Mouse (Mus musculus) gastrocnemius, adult 2 months (tissue): ENCODE results near the gene Tmem119. TPM values are rescaled to one million over a fixed set of nuclear protein-coding genes. Genes with fewer than 3 reads are reported as not detected.
A peak's percentile ranks its signal among the peaks of the same experiment; 100 is the strongest.
"Not testable (repeated sequence)": the region's sequence is repeated elsewhere in the genome, so short reads cannot be mapped to it uniquely, and the experiment has no call there.

Experiments
- DNase-seq: peaks from one replicate; pipeline ENCODE4 v3.0.0; 2022
- H3K27ac ChIP-seq: fragments of 200-600 bp; 2 replicates; pipeline ENCODE4 v1.8.1; 2022; ENCODE audit warnings: mild to moderate bottlenecking
- H3K4me3 ChIP-seq: fragments of 200-600 bp; 2 replicates; pipeline ENCODE4 v1.8.1; 2022; ENCODE audit warnings: mild to moderate bottlenecking, moderate library complexity
- CTCF ChIP-seq: fragments of 200-600 bp; IDR thresholded peaks from 2 replicates; pipeline ENCODE4 v1.8.1; 2022; ENCODE audit warnings: antibody characterized with exemption, mild to moderate bottlenecking, moderate library complexity
- intact Hi-C: fragments of 180-260 bp; cut with DNase I; formaldehyde crosslinking; loops from one replicate; pipeline ENCODE4 v1.15.1; 2025
- total RNA-seq, 2 experiments: library from RNA; stranded (reverse); gene quantifications; 2 replicates each; pipeline ENCODE4 v1.2.3; 2021

The Tmem119 gene
- total RNA-seq, 2 experiments from 2014 or later: 0.46 to 2.4 TPM

DNA sequence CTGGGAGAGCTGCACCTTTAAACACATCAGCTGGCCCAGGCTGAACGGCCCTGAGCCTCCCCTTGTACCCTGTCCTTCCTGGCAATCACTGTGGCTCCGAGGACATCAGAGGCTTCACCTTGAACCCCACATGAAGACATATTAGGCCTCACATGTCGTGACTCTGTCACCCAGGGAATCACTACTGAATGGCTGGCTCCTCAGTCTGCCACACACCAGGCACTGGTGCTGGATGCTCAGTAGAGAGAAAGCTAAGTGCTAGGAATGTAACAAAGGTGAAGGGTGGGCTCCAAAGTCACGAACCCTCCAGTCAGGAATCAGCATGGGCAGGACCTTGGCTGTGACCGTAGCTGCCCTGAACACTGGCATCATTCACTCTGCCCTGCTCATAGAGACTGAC is 20.7 kb downstream of the Tmem119 start:
- intact Hi-C loops: no loop called here

DNA sequence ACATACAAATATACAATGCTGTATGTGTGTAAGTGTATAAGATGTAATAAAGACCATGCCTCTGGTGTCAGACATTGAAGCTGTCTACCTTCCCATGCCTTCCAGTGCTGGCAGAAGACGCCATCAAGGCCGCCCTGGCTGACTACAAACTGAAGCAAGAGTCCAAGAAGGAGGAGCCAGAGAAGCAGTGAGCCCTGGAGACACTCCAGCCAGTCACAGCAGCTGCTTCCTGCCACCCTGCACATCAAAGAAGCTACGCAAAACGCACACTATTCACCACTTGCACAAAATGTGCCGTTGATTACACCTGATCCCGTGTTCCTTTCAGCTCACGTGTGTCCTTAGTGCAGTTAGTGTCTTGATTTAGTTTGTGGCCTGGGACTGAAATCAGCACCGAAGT is 22.6 kb downstream of the Tmem119 start:
- DNase-seq, H3K4me3 ChIP-seq, H3K27ac ChIP-seq, intact Hi-C loops: not testable (repeated sequence)

More for the DNA sequence above, 20.7 kb downstream of the Tmem119 start:
- DNase-seq: no peak
- Histone ChIP-seq H3K27ac (no peak overlapping the region), H3K4me3 (no peak overlapping the region)
- TF ChIP-seq CTCF: no peak

DNA sequence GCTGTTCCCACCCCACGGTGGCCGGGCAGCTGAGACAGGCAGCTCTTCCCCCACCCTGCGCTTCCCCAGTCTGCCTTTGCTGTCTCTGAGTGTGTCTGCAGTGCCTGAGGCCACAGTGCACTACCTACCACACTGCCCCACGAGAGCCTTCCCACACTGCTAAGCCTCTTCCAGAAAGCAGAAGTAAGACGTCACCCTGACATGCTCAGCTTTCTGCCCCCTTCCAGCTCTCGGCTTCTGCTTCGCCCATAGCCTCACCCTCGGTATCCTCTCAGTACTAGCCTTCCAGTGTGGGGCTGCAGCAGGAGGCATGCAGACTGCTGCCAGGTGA is 23.5 kb downstream of the Tmem119 start:
- Histone ChIP-seq H3K27ac (no peak overlapping the region), H3K4me3 (no peak overlapping the region)
- no peak for DNase-seq
- intact Hi-C loops: no loop called here
- no peak for TF ChIP-seq CTCF

- DNase-seq: no peak
- intact Hi-C loops: no loop called here
- TF ChIP-seq CTCF: no peak
- no peak overlapping the region for H3K4me3 ChIP-seq
- H3K27ac ChIP-seq: no peak overlapping the region
Observed at GRCm38 (mm10) chr5:113776128-113776895, 24.0 kb downstream of the Tmem119 start.

DNA sequence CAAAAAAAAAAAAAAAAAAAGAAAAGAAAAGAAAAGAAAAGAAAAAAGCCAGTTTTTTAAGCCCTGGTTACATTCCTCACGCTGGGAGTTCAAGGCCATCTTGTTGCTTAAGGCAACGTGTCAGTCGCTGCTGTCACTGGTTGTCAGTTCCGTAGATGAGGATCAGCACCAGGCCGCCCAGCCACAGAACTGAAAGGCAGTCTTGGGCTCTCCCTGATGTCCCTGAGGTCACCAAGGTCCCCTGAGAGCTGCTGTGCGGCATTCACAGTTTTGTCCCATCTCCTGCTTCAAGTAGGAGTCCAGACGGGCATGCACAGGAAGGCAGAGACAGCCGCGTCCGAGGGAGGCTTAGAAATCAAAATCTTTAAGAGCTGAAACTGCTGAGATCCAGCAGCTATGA is 24.7 kb downstream of the Tmem119 start:
- no peak for DNase-seq
- no peak for TF ChIP-seq CTCF
- intact Hi-C loops: no loop called here
- Histone ChIP-seq H3K4me3 (no peak overlapping the region), H3K27ac (no peak overlapping the region)

DNA sequence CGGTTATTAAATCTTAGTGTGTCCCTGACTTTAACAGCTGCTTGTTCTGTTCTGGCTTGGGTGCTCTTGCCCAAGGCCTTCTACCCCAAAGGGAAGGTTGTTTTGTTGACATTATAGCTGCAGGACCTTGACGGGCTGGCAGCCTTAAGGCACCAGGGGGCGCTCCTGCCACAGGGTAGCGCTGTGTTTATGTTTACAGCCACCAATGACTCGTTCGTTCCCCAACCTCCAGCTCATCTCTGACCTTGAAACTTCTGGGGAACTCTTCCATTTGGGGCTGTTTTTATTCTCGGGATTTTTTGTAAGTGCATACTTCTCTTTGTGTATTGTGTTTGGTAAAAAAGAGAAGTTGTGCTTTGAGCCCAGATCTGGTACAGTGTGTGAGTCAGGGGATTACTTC is 26.7 kb downstream of the Tmem119 start:
- DNase-seq: peak; percentile 91
- peak overlapping the region; percentile 100 for H3K27ac ChIP-seq
- intact Hi-C loops: loop anchor here (1.0 to 5.0 kb wide), 3 partner anchors 37 to 179 kb away; no protein-coding TSS in a partner anchor
- TF ChIP-seq CTCF: peak; percentile 97; the same call in 1 of the 2 replicates
- peak overlapping the region; percentile 92 for H3K4me3 ChIP-seq

DNA sequence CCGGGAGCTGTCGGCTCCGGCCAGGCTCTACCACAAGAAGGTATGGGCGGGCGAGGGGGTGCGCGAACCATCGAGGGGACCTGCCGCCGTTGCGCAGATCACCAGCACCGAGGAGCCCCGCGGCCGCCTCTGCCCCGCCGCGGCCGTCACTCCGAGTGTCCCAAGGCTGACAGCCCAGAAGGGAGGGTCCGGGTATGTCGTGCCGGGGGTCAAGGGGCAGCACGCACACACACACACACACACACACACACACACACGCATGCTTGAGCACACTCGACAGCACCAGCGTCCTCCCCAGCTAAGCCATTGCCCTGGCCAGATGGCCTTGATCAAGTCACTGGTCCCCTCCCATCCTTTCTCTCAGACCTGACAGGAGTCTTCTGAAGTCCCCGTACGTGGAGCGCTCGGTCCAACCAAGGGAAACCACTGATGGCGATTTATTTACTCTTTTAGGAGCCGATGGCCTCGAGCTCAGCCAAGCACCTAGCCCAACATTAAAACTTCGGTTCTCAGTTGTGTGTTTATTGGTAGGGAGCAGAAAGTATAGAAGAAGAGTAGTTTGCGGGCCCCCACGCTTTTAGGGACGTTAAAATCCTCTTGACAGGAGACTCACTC is 27.3 kb downstream of the Tmem119 start:
- DNase-seq: no peak
- Histone ChIP-seq H3K27ac (peak overlapping the region; percentile 100), H3K4me3 (peak overlapping the region; percentile 92)
- TF ChIP-seq CTCF: no peak
- intact Hi-C loops: loop anchor here (1.0 to 5.0 kb wide), 3 partner anchors 36 to 179 kb away; no protein-coding TSS in a partner anchor

DNA sequence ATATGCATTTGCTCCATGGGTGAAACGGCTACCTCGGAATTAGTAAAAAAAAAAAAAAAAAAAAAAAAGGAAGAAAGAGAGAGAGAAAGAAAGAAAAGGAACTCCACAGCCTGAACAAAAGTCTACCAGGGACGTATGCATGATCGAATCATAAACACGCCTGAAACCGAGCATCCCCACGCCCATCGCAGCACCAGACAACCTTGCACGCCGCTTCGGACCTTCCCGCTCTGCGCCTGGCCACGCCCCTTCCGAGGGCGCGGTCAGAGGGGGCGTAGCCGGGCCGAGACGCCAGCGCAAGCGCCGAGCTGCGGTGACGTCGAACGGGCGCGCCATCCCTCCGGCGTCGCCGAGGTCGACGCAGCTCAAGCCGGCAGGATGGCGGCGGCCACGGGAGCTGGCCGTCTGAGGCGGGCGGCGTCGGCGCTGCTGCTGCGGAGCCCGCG is 27.8 kb downstream of the Tmem119 start, which contains the start of the genes Sart3 and Iscu:
Gene Sart3 (minus strand): TSS at position 61 of the 446 bp plus-strand sequence.
Gene Iscu (plus strand): TSS at position 299 of the 446 bp plus-strand sequence.
- intact Hi-C loops: loop anchor here (2.0 to 5.0 kb wide), 2 partner anchors 36 to 180 kb away; no protein-coding TSS in a partner anchor
- Histone ChIP-seq H3K4me3 (peak within 1 kb of the TSS; percentile 92), H3K27ac (peak within 1 kb of the TSS; percentile 100)
- TF ChIP-seq CTCF: no peak
- peak; percentile 98 for DNase-seq

- intact Hi-C loops: loop anchor here (2.0 to 5.0 kb wide), 2 partner anchors 35 to 181 kb away; no protein-coding TSS in a partner anchor
- TF ChIP-seq CTCF: no peak
Observed at GRCm38 (mm10) chr5:113771213-113772162, 28.8 kb downstream of the Tmem119 start.

GRCm38 (mm10) chr5:113768806-113769205 is 31.5 kb downstream of the Tmem119 start:
- TF ChIP-seq CTCF: no peak
- Histone ChIP-seq H3K4me3 (no peak overlapping the region), H3K27ac (no peak overlapping the region)
- no peak for DNase-seq
- intact Hi-C loops: no loop called here

More at GRCm38 (mm10) chr5:113771213-113772162, 28.8 kb downstream of the Tmem119 start:
- Histone ChIP-seq H3K27ac (peak overlapping the region; percentile 100), H3K4me3 (peak overlapping the region; percentile 92)
- peak; percentile 90 for DNase-seq

GRCm38 (mm10) chr5:113765641-113766526 is 34.4 kb downstream of the Tmem119 start:
- DNase-seq: no peak
- Histone ChIP-seq H3K4me3 (no peak overlapping the region), H3K27ac (no peak overlapping the region)
- TF ChIP-seq CTCF: no peak
- intact Hi-C loops: no loop called here
